Mouse (Mus musculus) cerebellum, adult 2 months (tissue): ENCODE data around the gene Fancl.

Experiments used
- CTCF ChIP-seq: fragments of 200-500 bp; IDR thresholded peaks from 2 replicates; pipeline ENCODE4 v1.5.1; 2011; ENCODE audit warnings: low read depth, mild to moderate bottlenecking, control low read depth, low read length, moderate library complexity, borderline replicate concordance; ENCODE audit not compliant: insufficient read depth
- POLR2A ChIP-seq: fragments of 200-500 bp; IDR thresholded peaks from 2 replicates; pipeline ENCODE4 v1.6.1; 2011; ENCODE audit warnings: low read length, control low read depth, borderline replicate concordance; ENCODE audit not compliant: insufficient read depth

GRCm38 (mm10) chr11:26495951-26496350 lies 110.0 kb downstream of the Fancl start:
- TF ChIP-seq CTCF (no peak), POLR2A (no peak)
